Mouse (Mus musculus) E14TG2a.4 (cell line): ENCODE results near the gene Ryr1.

Experiments
- H3K27me3 ChIP-seq: 2 replicates; pipeline ENCODE4 v1.6.1; 2014; ENCODE audit warnings: low read length, control low read depth; ENCODE audit not compliant: insufficient read depth
- H3K36me3 ChIP-seq: 2 replicates; pipeline ENCODE4 v1.6.1; 2014; ENCODE audit warnings: low read length, control low read depth; ENCODE audit not compliant: insufficient read depth
- H3K4me1 ChIP-seq: replicated peaks from 2 replicates; pipeline ENCODE4 v1.6.1; 2014; ENCODE audit warnings: low read depth, low read length, control low read depth
- H3K4me3 ChIP-seq: replicated peaks from 2 replicates; pipeline ENCODE4 v1.5.1; 2014; ENCODE audit warnings: mild to moderate bottlenecking, low read length
- H3K9me3 ChIP-seq: 2 replicates; pipeline ENCODE4 v1.6.1; 2014; ENCODE audit warnings: low read length, control low read depth
- CTCF ChIP-seq: conservative IDR thresholded peaks from 2 replicates; pipeline ENCODE4 v1.5.1; 2014; ENCODE audit warnings: low read length
- NANOG ChIP-seq: IDR thresholded peaks from 2 replicates; pipeline ENCODE4 v1.6.1; 2014; ENCODE audit warnings: borderline replicate concordance, low read length, mixed read lengths
- POU5F1 ChIP-seq: IDR thresholded peaks from 2 replicates; pipeline ENCODE4 v1.6.1; 2014; ENCODE audit warnings: low read length, borderline replicate concordance

The Ryr1 gene

DNA sequence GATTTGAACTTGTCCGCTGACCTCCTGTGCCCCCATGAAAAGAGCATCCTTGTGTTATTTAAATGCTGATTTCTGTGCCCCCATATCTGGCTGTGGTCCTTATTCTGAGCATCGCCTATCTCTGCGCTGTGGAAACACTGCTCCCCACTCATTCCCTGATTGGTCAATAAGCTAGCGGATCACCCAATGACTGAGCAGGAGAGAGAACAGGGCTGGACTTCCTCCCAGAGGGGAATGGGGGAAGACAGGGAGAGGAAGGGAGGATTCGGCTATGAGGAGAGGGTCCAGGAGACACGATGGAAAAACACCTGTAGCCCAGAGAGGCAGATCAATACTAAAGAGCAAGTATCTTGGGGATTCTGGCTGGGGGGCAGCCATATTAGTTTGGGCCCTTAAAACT is 96.2 kb downstream of the Ryr1 start:
- peaks cover 53% of the 10 kb centered on the region for H3K4me1 ChIP-seq
- TF ChIP-seq CTCF (no peak), NANOG (no peak), POU5F1 (no peak)

DNA sequence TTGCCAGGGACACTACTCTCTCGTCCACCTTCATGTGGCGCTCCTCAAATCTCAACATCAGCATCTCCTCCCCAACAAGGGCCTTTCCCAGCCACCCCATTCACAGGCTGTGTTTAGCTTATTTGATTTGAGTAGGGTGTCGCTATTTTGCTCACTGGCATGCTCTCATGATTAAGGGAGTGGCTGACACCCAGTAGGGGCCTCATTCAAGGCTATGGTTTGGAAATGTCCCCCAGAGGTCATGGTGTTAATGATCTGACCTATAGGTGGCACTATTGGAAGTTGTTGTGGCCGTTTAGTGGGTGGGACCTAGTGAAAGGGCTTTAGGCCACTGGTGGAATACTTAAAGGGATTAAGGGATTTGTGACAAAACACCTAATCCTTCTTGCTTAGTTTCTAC is 98.2 kb downstream of the Ryr1 start:
- H3K36me3 ChIP-seq: peaks cover 11% of the 10 kb centered on the region
- peaks cover 60% of the 10 kb centered on the region for H3K4me1 ChIP-seq
- H3K9me3 ChIP-seq: no peaks in the 10 kb centered on the region
- H3K4me3 ChIP-seq: 0 out of 2 replicates have a peak overlapping the region, but pooled peaks have one; percentile 26
- TF ChIP-seq NANOG (peak; percentile 21; the same call in 1 of the 2 replicates), POU5F1 (no peak), CTCF (peak; percentile 55)
- peaks cover 4% of the 10 kb centered on the region for H3K27me3 ChIP-seq

More for the DNA sequence above, 96.2 kb downstream of the Ryr1 start:
- Histone ChIP-seq H3K9me3 (no peaks in the 10 kb centered on the region), H3K27me3 (no peaks in the 10 kb centered on the region), H3K4me3 (peak overlapping the region; percentile 69), H3K36me3 (peaks cover 6% of the 10 kb centered on the region)

DNA sequence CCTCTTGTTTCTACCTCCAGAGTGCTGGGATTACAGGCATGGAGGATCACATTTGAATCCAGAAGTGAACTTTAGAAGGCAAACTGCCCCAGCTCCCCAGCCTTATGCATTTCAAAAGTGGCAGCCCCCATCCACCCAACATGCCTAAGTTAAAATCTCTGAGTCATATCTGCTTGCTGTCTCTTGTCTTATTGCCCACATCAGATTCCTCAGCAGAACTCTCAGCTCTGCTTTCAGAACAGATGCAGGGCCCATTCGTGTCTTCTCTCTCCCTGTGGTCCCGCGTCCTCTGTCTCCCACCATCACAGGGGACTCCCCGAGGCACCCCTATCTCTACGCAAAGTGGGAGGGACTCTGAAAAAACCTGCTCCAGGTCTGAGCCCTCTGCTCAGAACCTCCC is 98.8 kb downstream of the Ryr1 start:
- peaks cover 11% of the 10 kb centered on the region for H3K36me3 ChIP-seq
- peaks cover 7% of the 10 kb centered on the region for H3K27me3 ChIP-seq
- peaks cover 60% of the 10 kb centered on the region for H3K4me1 ChIP-seq
- no peaks in the 10 kb centered on the region for H3K9me3 ChIP-seq
- no peak for TF ChIP-seq CTCF
- TF ChIP-seq POU5F1: no peak
- TF ChIP-seq NANOG: no peak
- peak overlapping the region; percentile 26; the same call in 1 of the 2 replicates for H3K4me3 ChIP-seq

DNA sequence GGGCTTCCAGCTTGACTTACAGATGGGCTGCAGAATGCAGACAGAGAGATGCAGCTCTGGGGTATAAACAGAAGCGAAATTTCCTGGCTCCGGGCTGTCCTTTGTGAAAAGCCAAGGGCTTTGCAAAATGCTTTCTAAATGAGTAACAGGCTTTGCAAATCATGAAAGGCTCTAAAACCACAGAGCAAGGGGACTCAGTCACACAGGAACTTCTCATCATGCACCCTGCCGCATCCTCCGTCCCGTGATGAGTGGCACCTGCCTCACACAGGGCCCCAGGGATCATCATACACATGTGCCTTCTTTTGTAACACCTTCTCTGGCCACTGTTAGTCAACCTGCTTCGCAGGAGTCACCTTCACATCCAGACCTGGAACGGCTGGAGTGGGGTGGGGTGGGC is 99.4 kb downstream of the Ryr1 start:
- Histone ChIP-seq H3K36me3 (peaks cover 7% of the 10 kb centered on the region), H3K27me3 (peaks cover 13% of the 10 kb centered on the region)
- TF ChIP-seq CTCF (no peak), POU5F1 (no peak), NANOG (no peak)

DNA sequence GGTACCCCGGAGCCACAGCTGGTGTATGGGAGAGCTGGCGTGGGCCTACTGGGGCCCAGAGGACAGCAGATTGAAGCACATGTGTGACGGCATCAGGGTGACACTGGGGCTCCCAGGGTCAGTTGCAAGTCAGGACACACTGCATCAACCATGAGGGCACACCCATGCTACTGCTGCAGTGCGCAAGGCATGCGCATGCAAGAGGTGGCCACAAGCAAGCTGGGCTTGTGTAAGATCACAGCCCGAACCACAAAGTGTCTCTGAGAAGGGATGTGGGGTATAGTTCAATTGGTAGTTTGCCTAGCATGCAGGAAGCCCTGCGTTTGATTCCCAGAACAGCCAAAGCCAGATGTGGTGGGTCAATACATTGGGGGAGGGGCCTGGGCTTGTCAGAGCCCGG is 101.5 kb downstream of the Ryr1 start:
- Histone ChIP-seq H3K27me3 (peaks cover 31% of the 10 kb centered on the region), H3K9me3 (no peaks in the 10 kb centered on the region), H3K4me3 (peak overlapping the region; percentile 57), H3K4me1 (peaks cover 54% of the 10 kb centered on the region), H3K36me3 (peaks cover 5% of the 10 kb centered on the region; the same call in 1 of the 2 replicates)
- TF ChIP-seq NANOG (no peak), POU5F1 (no peak), CTCF (no peak)

More for the DNA sequence above, 99.4 kb downstream of the Ryr1 start:
- Histone ChIP-seq H3K9me3 (no peaks in the 10 kb centered on the region), H3K4me3 (no peak overlapping the region), H3K4me1 (peaks cover 60% of the 10 kb centered on the region)

DNA sequence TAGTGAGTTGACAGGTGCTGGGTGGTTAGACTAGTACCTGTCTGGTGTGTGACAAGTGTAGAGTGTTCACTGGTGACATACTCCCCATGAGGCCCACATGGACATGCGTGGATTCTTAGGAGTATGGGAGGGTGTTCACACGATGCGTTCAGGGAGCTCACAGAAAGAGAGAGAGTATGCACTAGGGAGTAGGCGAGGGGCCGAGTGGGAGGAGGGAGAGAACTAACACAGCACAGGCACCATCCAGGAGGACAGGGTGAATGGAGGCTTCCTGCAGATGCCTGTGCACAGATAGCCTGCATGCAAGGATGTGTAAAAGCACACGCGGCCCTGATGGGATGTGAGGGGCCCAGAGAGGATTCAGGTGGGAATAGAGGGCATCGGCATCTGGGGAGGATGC is 102.5 kb downstream of the Ryr1 start:
- H3K4me3 ChIP-seq: peak overlapping the region; percentile 57
- TF ChIP-seq NANOG (no peak), POU5F1 (no peak), CTCF (no peak)
- H3K4me1 ChIP-seq: peaks cover 62% of the 10 kb centered on the region

DNA sequence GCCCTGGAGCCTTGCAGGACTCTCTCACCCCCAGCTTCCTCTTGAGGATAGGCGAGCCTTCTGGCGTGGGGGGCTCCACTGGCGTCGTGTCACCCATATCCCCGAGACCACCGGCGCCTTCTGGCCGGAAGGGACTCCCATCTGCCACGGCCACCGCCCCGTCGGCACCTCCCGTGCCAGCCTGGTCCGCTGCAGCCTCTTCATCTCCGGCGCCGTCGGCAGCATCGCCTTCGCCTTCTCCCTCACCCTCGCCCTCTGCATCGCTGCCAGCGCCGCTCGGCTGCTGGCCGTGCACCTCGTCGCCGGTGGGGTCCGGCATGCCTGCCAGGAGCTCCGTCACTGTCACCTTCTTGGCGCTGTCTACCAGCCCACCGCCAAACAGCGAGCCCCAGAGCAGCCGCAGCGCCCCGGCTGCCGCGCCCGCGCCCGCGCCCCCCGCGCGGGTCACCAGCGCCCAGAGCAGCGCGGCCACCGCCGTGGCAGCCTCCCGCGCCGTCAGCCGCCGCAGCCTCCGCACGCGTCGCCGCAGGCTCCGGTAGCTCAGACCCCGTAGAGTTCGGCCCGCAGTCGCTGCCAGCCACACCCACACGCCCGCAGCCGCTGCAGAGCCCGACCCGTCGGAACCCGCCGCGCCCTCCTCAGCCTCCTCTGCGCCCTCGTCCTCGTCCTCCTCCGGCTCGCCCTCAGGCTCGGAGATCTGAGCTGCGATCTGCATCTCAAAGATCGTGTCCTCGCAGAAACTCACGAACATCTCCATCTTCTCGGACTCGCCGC is 105.3 kb downstream of the Ryr1 start:
- no peak for TF ChIP-seq POU5F1
- TF ChIP-seq NANOG: no peak
- TF ChIP-seq CTCF: no peak
- peaks cover 44% of the 10 kb centered on the region for H3K27me3 ChIP-seq

More for the DNA sequence above, 102.5 kb downstream of the Ryr1 start:
- no peaks in the 10 kb centered on the region for H3K9me3 ChIP-seq
- H3K36me3 ChIP-seq: peaks cover 5% of the 10 kb centered on the region; the same call in 1 of the 2 replicates
- peaks cover 42% of the 10 kb centered on the region for H3K27me3 ChIP-seq

DNA sequence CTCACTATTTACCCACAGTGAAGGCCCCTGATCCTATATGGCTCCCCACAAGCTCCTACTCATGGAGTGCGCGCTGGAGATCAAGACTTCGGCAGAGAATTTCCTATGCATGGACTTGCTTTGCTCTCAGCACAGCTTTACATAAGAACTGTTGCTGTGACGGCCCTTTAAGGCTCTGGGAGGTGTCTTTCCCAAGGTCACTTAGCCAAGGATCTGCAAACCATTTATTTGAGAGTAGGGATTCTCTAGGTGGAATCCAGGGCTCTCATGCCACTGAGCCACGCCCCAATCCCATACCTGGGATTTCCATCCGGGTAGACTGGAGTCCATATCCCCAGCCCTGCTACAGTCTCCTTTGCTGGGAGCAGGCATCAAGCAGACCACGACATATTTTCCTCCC is 107.8 kb downstream of the Ryr1 start:
- Histone ChIP-seq H3K4me1 (peaks cover 47% of the 10 kb centered on the region), H3K36me3 (0 out of 2 replicates have a peak, but pooled peaks cover 3% of the 10 kb centered on the region), H3K9me3 (peaks cover 9% of the 10 kb centered on the region), H3K27me3 (peaks cover 44% of the 10 kb centered on the region), H3K4me3 (no peak overlapping the region)
- TF ChIP-seq CTCF (no peak), POU5F1 (no peak), NANOG (no peak)

More for the DNA sequence above, 105.3 kb downstream of the Ryr1 start:
- Histone ChIP-seq H3K4me1 (peaks cover 53% of the 10 kb centered on the region), H3K9me3 (peaks cover 8% of the 10 kb centered on the region), H3K36me3 (peaks cover 5% of the 10 kb centered on the region; the same call in 1 of the 2 replicates), H3K4me3 (peak overlapping the region; percentile 74)

DNA sequence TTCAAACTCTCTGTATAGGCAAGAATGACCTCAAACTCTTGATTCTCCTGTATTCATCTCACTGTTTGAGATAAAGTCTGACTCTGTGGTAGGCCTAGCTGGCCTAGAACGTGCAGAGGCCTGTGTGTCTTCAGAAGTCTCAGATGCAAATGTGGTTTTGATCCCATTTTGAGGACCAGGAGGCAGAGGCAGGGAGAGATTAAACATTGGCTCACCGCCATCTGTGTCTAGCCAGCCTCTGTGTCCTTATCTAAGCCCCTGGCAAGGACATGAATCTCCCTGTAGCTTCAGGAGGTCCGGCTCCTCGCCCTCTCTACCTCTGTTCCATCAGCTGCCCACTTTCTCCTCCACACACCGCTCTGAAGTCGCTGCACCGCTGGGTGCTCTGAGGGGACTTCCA is 108.5 kb downstream of the Ryr1 start:
- Histone ChIP-seq H3K36me3 (no peaks in the 10 kb centered on the region), H3K9me3 (peaks cover 9% of the 10 kb centered on the region), H3K4me3 (no peak overlapping the region), H3K4me1 (peaks cover 47% of the 10 kb centered on the region), H3K27me3 (peaks cover 40% of the 10 kb centered on the region)
- TF ChIP-seq CTCF: no peak
- TF ChIP-seq POU5F1: no peak
- no peak for TF ChIP-seq NANOG
